Mouse (Mus musculus) embryonic facial prominence, embryonic 14.5 days (tissue): ENCODE results near the gene 4833427G06Rik. TPM values are rescaled to one million over a fixed set of nuclear protein-coding genes. Genes with fewer than 3 reads are reported as not detected.
A peak's percentile ranks its signal among the peaks of the same experiment; 100 is the strongest.

Experiments
- ATAC-seq: fragments of 200-750 bp; cut with Nextera tagmentation; 2 replicates; pipeline ENCODE4 v1.8.0; 2017; ENCODE audit warnings: low read depth, moderate number of reproducible peaks, moderate TSS enrichment
- DNase-seq: peaks from one replicate; pipeline ENCODE4 v3.0.0-alpha.2; 2015; ENCODE audit warnings: low spot score
- H3K27ac ChIP-seq: fragments of 300-500 bp; sonication (generic); replicated peaks from 2 replicates; pipeline ENCODE4 v1.5.1; 2014; ENCODE audit warnings: low read depth, mild to moderate bottlenecking, low read length, moderate library complexity
- H3K27me3 ChIP-seq: fragments of 300-500 bp; sonication (generic); replicated peaks from 2 replicates; pipeline ENCODE4 v1.6.1; 2014; ENCODE audit warnings: low read length; ENCODE audit not compliant: control insufficient read depth, insufficient read depth
- H3K36me3 ChIP-seq: fragments of 300-500 bp; sonication (generic); 2 replicates; pipeline ENCODE4 v1.6.1; 2014; ENCODE audit warnings: low read length, mixed read lengths; ENCODE audit not compliant: control insufficient read depth, insufficient read depth
- H3K4me1 ChIP-seq: fragments of 300-500 bp; sonication (generic); 2 replicates; pipeline ENCODE4 v1.6.1; 2014; ENCODE audit warnings: antibody characterized with exemption, low read length; ENCODE audit not compliant: control insufficient read depth, insufficient read depth
- H3K4me2 ChIP-seq: fragments of 300-500 bp; sonication (generic); 2 replicates; pipeline ENCODE4 v1.6.1; 2014; ENCODE audit warnings: low read depth, mild to moderate bottlenecking, low read length, moderate library complexity, mixed read lengths
- H3K4me3 ChIP-seq: fragments of 300-500 bp; sonication (generic); 2 replicates; pipeline ENCODE4 v1.5.1; 2014; ENCODE audit warnings: low read depth, mild to moderate bottlenecking, low read length
- H3K9ac ChIP-seq: fragments of 300-500 bp; sonication (generic); 2 replicates; pipeline ENCODE4 v1.6.1; 2014; ENCODE audit warnings: low read depth, mild to moderate bottlenecking, low read length, moderate library complexity, mixed read lengths
- H3K9me3 ChIP-seq: fragments of 300-500 bp; sonication (generic); 2 replicates; pipeline ENCODE4 v1.6.1; 2016; ENCODE audit warnings: low read length; ENCODE audit not compliant: control insufficient read depth
- WGBS: fragments of 180-500 bp; shearing (Covaris S2); extraction: QIAGEN DNeasy Blood & Tissue Kit; methylation state at CpG from one replicate; pipeline ENCODE4 v1.1.7; 2014; 5-methylcytosine and 5-hydroxymethylcytosine counted together
- polyA plus RNA-seq: library from polyadenylated mRNA; unstranded; fragments of >200 nt; fragmentation: Nextera tagmentation; extraction: Ambion mirVana; gene quantifications from 2 replicates; pipeline ENCODE4 v1.2.1, GENCODE M21; 2014

4833427G06Rik gene
- polyA plus RNA-seq, 1 experiment from 2014 or later: 5.0 TPM

GRCm38 (mm10) chr9:51137432-51137831 lies 35.6 kb upstream of the 4833427G06Rik start:
- Histone ChIP-seq H3K27ac (no peak overlapping the region), H3K4me2 (no peak overlapping the region), H3K27me3 (no peaks in the 10 kb centered on the region), H3K4me1 (no peaks in the 10 kb centered on the region), H3K4me3 (no peak overlapping the region), H3K9me3 (no peaks in the 10 kb centered on the region), H3K36me3 (no peaks in the 10 kb centered on the region), H3K9ac (no peak overlapping the region)
- WGBS: 85% methylated on average over 4 of the region's 4 CpGs
- DNase-seq (no peak), ATAC-seq (no peak)

- no peak overlapping the region for H3K9ac ChIP-seq
- no peak for DNase-seq
These were observed 35.1 kb upstream of the 4833427G06Rik start for GRCm38 (mm10) chr9:51136985-51137384.

GRCm38 (mm10) chr9:51114767-51115166 lies 12.9 kb upstream of the 4833427G06Rik start:
- DNase-seq (no peak), ATAC-seq (no peak)
- Histone ChIP-seq H3K9me3 (no peaks in the 10 kb centered on the region), H3K4me2 (no peak overlapping the region), H3K9ac (no peak overlapping the region), H3K4me1 (no peaks in the 10 kb centered on the region), H3K27me3 (no peaks in the 10 kb centered on the region), H3K36me3 (no peaks in the 10 kb centered on the region), H3K4me3 (no peak overlapping the region), H3K27ac (no peak overlapping the region)
- 66% methylated on average over 4 of the region's 4 CpGs for WGBS

More at GRCm38 (mm10) chr9:51136985-51137384, 35.1 kb upstream of the 4833427G06Rik start:
- Histone ChIP-seq H3K4me1 (no peaks in the 10 kb centered on the region), H3K36me3 (no peaks in the 10 kb centered on the region), H3K9me3 (no peaks in the 10 kb centered on the region), H3K27me3 (no peaks in the 10 kb centered on the region), H3K4me2 (no peak overlapping the region), H3K4me3 (no peak overlapping the region), H3K27ac (no peak overlapping the region)
- ATAC-seq: no peak
- 66% methylated on average over 3 of the region's 3 CpGs for WGBS

- DNase-seq (peak; percentile 25), ATAC-seq (no peak)
- peaks cover 10% of the 10 kb centered on the region; the same call in 1 of the 2 replicates for H3K27me3 ChIP-seq
- peaks cover 11% of the 10 kb centered on the region; the same call in 1 of the 2 replicates for H3K4me1 ChIP-seq
- H3K9me3 ChIP-seq: no peaks in the 10 kb centered on the region
- no peak overlapping the region for H3K27ac ChIP-seq
- H3K4me2 ChIP-seq: no peak overlapping the region
- H3K4me3 ChIP-seq: no peak overlapping the region
- H3K36me3 ChIP-seq: no peaks in the 10 kb centered on the region
- whole genome bisulfite sequencing: 75% methylated on average over 2 of the region's 2 CpGs
- no peak overlapping the region for H3K9ac ChIP-seq
These were observed 3.9 kb upstream of the 4833427G06Rik start for GRCm38 (mm10) chr9:51105751-51106150.

GRCm38 (mm10) chr9:51103808-51104514 lies 2.1 kb upstream of the 4833427G06Rik start:
- 32% methylated on average over 10 of the region's 30 CpGs for WGBS
- ATAC-seq (peak; percentile 33; the same call in 1 of the 2 replicates), DNase-seq (peak; percentile 24)
- Histone ChIP-seq H3K4me1 (peaks cover 11% of the 10 kb centered on the region; the same call in 1 of the 2 replicates), H3K9me3 (no peaks in the 10 kb centered on the region), H3K4me2 (peak overlapping the region; percentile 100), H3K27ac (no peak overlapping the region), H3K27me3 (peaks cover 10% of the 10 kb centered on the region; the same call in 1 of the 2 replicates), H3K36me3 (no peaks in the 10 kb centered on the region), H3K9ac (peak overlapping the region; percentile 73), H3K4me3 (peak overlapping the region; percentile 58)

- Histone ChIP-seq H3K27ac (no peak overlapping the region), H3K9me3 (no peaks in the 10 kb centered on the region), H3K36me3 (no peaks in the 10 kb centered on the region), H3K4me2 (peak overlapping the region; percentile 100), H3K4me1 (peaks cover 11% of the 10 kb centered on the region; the same call in 1 of the 2 replicates), H3K9ac (peak overlapping the region; percentile 73), H3K4me3 (peak overlapping the region; percentile 58), H3K27me3 (peaks cover 10% of the 10 kb centered on the region; the same call in 1 of the 2 replicates)
- DNase-seq (peak; percentile 56), ATAC-seq (peak; percentile 50; the same call in 1 of the 2 replicates)
- WGBS: 2% methylated on average over 35 of the region's 44 CpGs
These were observed 1.3 kb upstream of the 4833427G06Rik start for GRCm38 (mm10) chr9:51102963-51103807.

GRCm38 (mm10) chr9:51096306-51096705 lies 5.6 kb downstream of the 4833427G06Rik start:
- Histone ChIP-seq H3K4me1 (no peaks in the 10 kb centered on the region), H3K9ac (no peak overlapping the region), H3K4me3 (no peak overlapping the region), H3K9me3 (no peaks in the 10 kb centered on the region), H3K27me3 (no peaks in the 10 kb centered on the region), H3K27ac (no peak overlapping the region), H3K36me3 (no peaks in the 10 kb centered on the region), H3K4me2 (no peak overlapping the region)
- WGBS: 57% methylated on average over 2 of the region's 2 CpGs
- ATAC-seq (no peak), DNase-seq (no peak)

GRCm38 (mm10) chr9:51093697-51094096 lies 8.2 kb downstream of the 4833427G06Rik start:
- Histone ChIP-seq H3K4me2 (no peak overlapping the region), H3K9me3 (no peaks in the 10 kb centered on the region), H3K36me3 (no peaks in the 10 kb centered on the region), H3K9ac (no peak overlapping the region), H3K27ac (no peak overlapping the region), H3K27me3 (no peaks in the 10 kb centered on the region), H3K4me3 (no peak overlapping the region), H3K4me1 (no peaks in the 10 kb centered on the region)
- ATAC-seq: no peak
- DNase-seq: no peak
- WGBS: 74% methylated on average over 5 of the region's 5 CpGs
